Mouse (Mus musculus) cerebellum, adult 2 months (tissue): Measurements from ENCODE around the gene Prkcb. TPM values are rescaled to one million over a fixed set of nuclear protein-coding genes. Genes with fewer than 3 reads are reported as not detected.

Experiments
- DNase-seq, 2 experiments: peaks; one replicate each; pipeline ENCODE4 v3.0.0; 2021
- H3K27ac ChIP-seq: fragments of 200-500 bp; 2 replicates; pipeline ENCODE4 v1.5.1; 2012; ENCODE audit warnings: low read length, control low read depth, inconsistent platforms; ENCODE audit not compliant: insufficient read depth
- H3K27me3 ChIP-seq: fragments of 200-500 bp; 2 replicates; pipeline ENCODE4 v1.6.1; 2012; ENCODE audit warnings: inconsistent platforms, mild to moderate bottlenecking, low read length, moderate library complexity; ENCODE audit not compliant: control insufficient read depth, insufficient read depth
- H3K4me1 ChIP-seq: fragments of 200-500 bp; 2 replicates; pipeline ENCODE4 v1.6.1; 2011; ENCODE audit warnings: low read length; ENCODE audit not compliant: control insufficient read depth, insufficient read depth
- H3K4me3 ChIP-seq: fragments of 200-500 bp; replicated peaks from 2 replicates; pipeline ENCODE3; 2011; ENCODE audit warnings: mild to moderate bottlenecking, low read depth, low read length, control low read depth; ENCODE audit not compliant: insufficient read depth
- CTCF ChIP-seq: fragments of 200-500 bp; IDR thresholded peaks from 2 replicates; pipeline ENCODE4 v1.5.1; 2011; ENCODE audit warnings: low read depth, mild to moderate bottlenecking, control low read depth, low read length, moderate library complexity, borderline replicate concordance; ENCODE audit not compliant: insufficient read depth
- POLR2A ChIP-seq: fragments of 200-500 bp; IDR thresholded peaks from 2 replicates; pipeline ENCODE4 v1.6.1; 2011; ENCODE audit warnings: low read length, control low read depth, borderline replicate concordance; ENCODE audit not compliant: insufficient read depth
- WGBS: fragments of 180-500 bp; shearing (Covaris S2); methylation state at CpG from one replicate; pipeline ENCODE4 v1.1.7; 2018; 5-methylcytosine and 5-hydroxymethylcytosine counted together
- polyA plus RNA-seq: library from polyadenylated mRNA; depleted of rRNA; stranded (reverse); fragments of >200 nt; gene quantifications from 2 replicates; pipeline ENCODE4 v1.2.3, GENCODE M21; 2012

Prkcb gene
- polyA plus RNA-seq, 1 experiment: 311 TPM

GRCm38 (mm10) chr7:122402041-122402440 is 113.5 kb downstream of the Prkcb start:
- TF ChIP-seq POLR2A (no peak), CTCF (no peak)
- Histone ChIP-seq H3K27ac (no peak overlapping the region), H3K4me1 (peaks cover 32% of the 10 kb centered on the region), H3K4me3 (no peak overlapping the region), H3K27me3 (no peaks in the 10 kb centered on the region)
- DNase-seq: no peak
- WGBS: 56% methylated on average over 7 of the region's 7 CpGs

DNA sequence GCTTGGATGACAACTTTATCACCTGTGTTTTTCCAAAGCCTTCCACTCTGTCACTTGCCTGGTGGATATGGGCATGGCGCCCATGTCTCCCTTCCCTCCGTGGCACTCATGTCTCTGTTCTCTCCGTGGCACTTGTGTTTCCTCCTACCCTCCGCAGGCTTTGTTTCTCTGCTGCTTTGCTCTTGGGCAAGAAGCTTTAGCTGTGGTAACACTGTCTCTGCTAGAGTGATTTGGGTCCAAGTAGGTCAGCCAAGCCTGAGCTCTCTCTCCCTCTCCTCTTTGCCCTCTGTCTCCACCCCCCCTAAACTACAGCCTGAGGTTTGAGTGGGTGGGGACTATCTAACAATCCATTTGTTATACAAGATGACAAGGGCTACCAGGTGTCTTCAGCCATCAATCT is 114.8 kb downstream of the Prkcb start:
- 21% methylated on average over 4 of the region's 4 CpGs for WGBS
- H3K27me3 ChIP-seq: no peaks in the 10 kb centered on the region
- peaks cover 36% of the 10 kb centered on the region for H3K4me1 ChIP-seq
- H3K4me3 ChIP-seq: no peak overlapping the region
- TF ChIP-seq CTCF (no peak), POLR2A (no peak)
- peak in 1 of 2 experiments; percentile 53 for DNase-seq
- 0 out of 2 replicates have a peak overlapping the region, but pooled peaks have one; percentile 37 for H3K27ac ChIP-seq

DNA sequence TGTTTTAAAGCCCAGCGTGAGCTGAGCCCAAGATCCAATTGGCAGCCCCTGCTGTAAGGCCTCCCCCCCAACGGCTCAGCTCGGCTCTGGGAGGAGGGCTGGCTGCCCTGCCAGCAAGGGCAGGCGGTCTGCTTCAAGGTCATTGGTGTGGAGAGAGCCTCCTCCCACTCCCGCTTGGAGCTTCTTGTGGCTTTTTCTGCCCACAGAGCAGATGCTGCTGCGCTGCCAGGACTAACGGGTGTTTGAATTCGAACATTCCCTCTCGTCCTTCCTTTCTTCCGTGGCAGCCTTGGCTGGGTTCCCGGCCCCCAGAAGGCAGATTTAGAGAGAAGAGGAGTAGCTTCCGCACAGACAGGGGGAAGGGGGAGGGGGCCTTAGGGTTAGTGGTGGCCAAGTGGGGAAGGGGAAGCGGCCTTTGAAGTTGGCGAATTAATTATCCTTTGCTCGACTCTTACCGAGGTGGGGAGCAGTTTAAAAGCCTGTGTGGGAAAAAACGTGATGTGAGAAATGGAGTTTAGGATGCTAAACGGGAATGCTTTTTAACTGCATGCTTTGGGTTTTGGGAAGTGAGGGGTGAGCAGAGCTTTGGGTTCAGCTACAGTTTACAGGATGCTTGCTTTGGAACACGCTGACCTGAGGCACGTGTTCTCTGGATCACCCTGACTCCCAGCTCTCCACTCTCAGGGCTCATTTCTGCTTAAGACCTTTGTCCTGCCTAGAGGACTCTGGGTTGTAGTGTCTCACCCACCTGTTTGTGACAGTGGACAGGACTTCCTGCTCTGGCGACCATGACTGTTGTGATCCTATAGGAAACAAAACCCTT is 116.2 kb downstream of the Prkcb start:
- WGBS: 5% methylated on average over 21 of the region's 21 CpGs
- Histone ChIP-seq H3K4me3 (no peak overlapping the region), H3K27ac (peak overlapping the region; percentile 60), H3K4me1 (peaks cover 36% of the 10 kb centered on the region), H3K27me3 (no peaks in the 10 kb centered on the region)
- peak; percentile 81 to 86 for DNase-seq
- no peak for TF ChIP-seq POLR2A
- no peak for TF ChIP-seq CTCF

DNA sequence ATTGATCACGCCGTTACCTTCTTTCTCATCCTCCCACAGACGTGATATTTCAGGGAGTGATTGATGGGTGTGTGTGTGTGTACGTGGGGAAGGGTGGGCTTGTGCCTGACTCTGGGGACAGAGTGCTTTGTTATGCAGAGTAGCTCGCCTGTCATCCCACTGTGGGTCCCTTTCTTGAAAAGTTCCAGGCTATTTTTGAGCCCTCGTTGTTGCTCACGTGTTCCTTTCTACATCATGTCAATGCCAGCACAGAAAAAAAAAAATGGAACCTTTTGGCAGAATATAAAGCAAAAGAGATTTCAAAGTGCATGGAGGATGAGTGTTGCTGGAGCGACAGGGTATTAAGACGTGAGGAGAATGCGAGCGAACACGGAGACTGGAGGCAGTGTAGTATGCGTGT is 118.1 kb downstream of the Prkcb start:
- H3K27ac ChIP-seq: no peak overlapping the region
- no peak for DNase-seq

GRCm38 (mm10) chr7:122409945-122410344 is 121.4 kb downstream of the Prkcb start:
- Histone ChIP-seq H3K4me3 (no peak overlapping the region), H3K4me1 (peaks cover 37% of the 10 kb centered on the region), H3K27ac (no peak overlapping the region), H3K27me3 (no peaks in the 10 kb centered on the region)
- 41% methylated on average over 6 of the region's 6 CpGs for WGBS
- peak in 1 of 2 experiments; percentile 45 for DNase-seq
- no peak for TF ChIP-seq CTCF
- no peak for TF ChIP-seq POLR2A

More for the DNA sequence above, 118.1 kb downstream of the Prkcb start:
- Histone ChIP-seq H3K27me3 (no peaks in the 10 kb centered on the region), H3K4me3 (no peak overlapping the region), H3K4me1 (peaks cover 38% of the 10 kb centered on the region)
- WGBS: 74% methylated on average over 13 of the region's 13 CpGs
- no peak for TF ChIP-seq CTCF
- no peak for TF ChIP-seq POLR2A

- WGBS: 84% methylated on average over 3 of the region's 3 CpGs
- TF ChIP-seq POLR2A: no peak
- no peak for TF ChIP-seq CTCF
- Histone ChIP-seq H3K4me1 (peaks cover 39% of the 10 kb centered on the region), H3K27ac (no peak overlapping the region), H3K4me3 (no peak overlapping the region), H3K27me3 (no peaks in the 10 kb centered on the region)
- no peak for DNase-seq
These were observed 122.3 kb downstream of the Prkcb start for GRCm38 (mm10) chr7:122410873-122411272.

DNA sequence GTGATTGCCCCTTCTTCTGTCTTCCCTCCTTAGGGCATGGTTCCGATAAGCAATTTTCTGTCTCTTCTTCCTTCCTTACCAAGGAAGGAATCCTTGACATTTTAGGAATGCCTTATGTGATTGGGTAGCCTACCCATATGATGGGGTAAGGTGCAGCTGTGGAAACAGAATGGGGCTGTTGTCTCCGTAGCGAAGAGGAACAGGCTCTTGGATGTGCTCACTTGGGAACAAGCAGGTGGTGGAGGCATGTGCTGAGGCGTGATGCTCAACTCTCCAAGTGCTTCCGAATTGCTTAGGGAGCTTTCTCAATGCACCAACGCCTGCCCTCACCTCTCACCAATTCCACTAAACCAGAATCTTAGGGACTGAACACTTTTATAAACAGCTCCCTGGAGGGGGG is 124.7 kb downstream of the Prkcb start:
- no peak for TF ChIP-seq POLR2A
- TF ChIP-seq CTCF: no peak
- Histone ChIP-seq H3K27ac (no peak overlapping the region), H3K4me3 (no peak overlapping the region), H3K4me1 (peaks cover 37% of the 10 kb centered on the region), H3K27me3 (no peaks in the 10 kb centered on the region)
- DNase-seq: no peak
- 88% methylated on average over 6 of the region's 6 CpGs for WGBS

DNA sequence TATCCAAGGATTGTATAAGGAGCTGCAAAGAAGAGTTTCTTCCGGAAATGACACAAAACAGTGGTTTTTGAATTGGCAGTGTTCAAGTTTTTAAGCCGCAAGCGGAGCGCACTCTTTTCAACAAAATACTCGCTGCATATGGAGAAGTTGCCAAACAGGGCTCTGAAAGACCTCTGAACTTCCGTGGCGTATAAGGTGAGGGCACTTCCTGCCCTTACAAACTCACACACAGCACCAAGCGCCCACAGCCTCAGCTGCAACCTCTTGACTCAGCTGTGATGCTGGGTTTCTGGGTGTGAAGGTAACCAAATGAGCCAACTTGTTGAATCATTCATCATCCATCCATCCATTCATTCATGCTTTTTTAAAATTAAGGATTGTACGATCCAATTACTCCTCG is 125.6 kb downstream of the Prkcb start:
- 78% methylated on average over 10 of the region's 10 CpGs for WGBS
- Histone ChIP-seq H3K27me3 (no peaks in the 10 kb centered on the region), H3K27ac (no peak overlapping the region), H3K4me3 (no peak overlapping the region), H3K4me1 (peaks cover 46% of the 10 kb centered on the region)
- DNase-seq: no peak
- TF ChIP-seq POLR2A (no peak), CTCF (no peak)
